Mouse (Mus musculus): ENCODE measurements around the gene Aatk. TPM values are rescaled to one million over a fixed set of nuclear protein-coding genes. Genes with fewer than 3 reads are reported as not detected.

Aatk gene
- polyA plus RNA-seq, 1 experiment from 2014 or later, result 2.0 TPM

DNA sequence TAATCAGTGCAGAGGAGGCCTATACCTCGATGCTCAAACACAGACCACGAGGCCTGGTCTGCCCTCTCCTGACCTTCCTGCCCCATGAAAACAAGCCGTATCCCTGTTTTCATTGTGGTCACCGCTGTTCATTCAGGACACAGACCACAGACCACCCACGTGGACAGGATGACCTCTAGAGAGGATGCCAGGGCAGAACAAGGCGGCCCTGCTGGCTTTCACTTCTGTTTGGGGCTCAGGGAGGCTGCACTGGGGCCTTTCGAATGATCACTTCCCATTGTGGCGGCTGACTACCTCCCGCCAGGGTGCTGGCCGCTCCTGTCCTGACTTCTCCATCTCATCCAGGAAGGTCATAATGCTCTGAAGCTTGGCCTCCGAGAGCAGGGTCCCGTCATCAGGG is 24.1 kb upstream of the Aatk start:
- no peaks in the 10 kb centered on the region for H3K27me3 ChIP-seq (ENCODE audit: insufficient read depth, low read length)
- no peak overlapping the region for H3K27ac ChIP-seq (ENCODE audit: low read length)
- ATAC-seq (ENCODE audit: low FRiP score, low TSS enrichment), result no peak
- no peaks in the 10 kb centered on the region for H3K9me3 ChIP-seq (ENCODE audit: low read length)
- no peak overlapping the region for H3K4me3 ChIP-seq (ENCODE audit: low read length)
- peaks cover 29% of the 10 kb centered on the region for H3K36me3 ChIP-seq (ENCODE audit: insufficient read depth, low read length)
- H3K4me2 ChIP-seq (replicated peaks; ENCODE audit: low read depth, low read length), result no peak overlapping the region
- H3K4me1 ChIP-seq (ENCODE audit: insufficient read depth, low read length), result no peaks in the 10 kb centered on the region
- no peak overlapping the region for H3K9ac ChIP-seq (replicated peaks; ENCODE audit: low read length)
- WGBS, result 52% methylated on average over 12 of the region's 12 CpGs

GRCm38 (mm10) chr11:120070286-120070930 is 23.4 kb upstream of the Aatk start:
- Histone ChIP-seq H3K27me3 (ENCODE audit: insufficient read depth, low read length) (no peaks in the 10 kb centered on the region), H3K4me3 (ENCODE audit: low read length) (no peak overlapping the region), H3K4me2 (replicated peaks; ENCODE audit: low read depth, low read length) (no peak overlapping the region), H3K4me1 (ENCODE audit: insufficient read depth, low read length) (no peaks in the 10 kb centered on the region), H3K27ac (ENCODE audit: low read length) (no peak overlapping the region), H3K9ac (replicated peaks; ENCODE audit: low read length) (no peak overlapping the region), H3K36me3 (ENCODE audit: insufficient read depth, low read length) (peaks cover 23% of the 10 kb centered on the region), H3K9me3 (ENCODE audit: low read length) (no peaks in the 10 kb centered on the region)
- no peak for ATAC-seq (ENCODE audit: low FRiP score, low TSS enrichment)
- 91% methylated on average over 27 of the region's 27 CpGs for WGBS

GRCm38 (mm10) chr11:120069261-120069660 is 22.3 kb upstream of the Aatk start:
- no peak overlapping the region for H3K4me2 ChIP-seq (replicated peaks; ENCODE audit: low read depth, low read length)
- no peak overlapping the region for H3K27ac ChIP-seq (ENCODE audit: low read length)
- H3K4me3 ChIP-seq (ENCODE audit: low read length), result no peak overlapping the region
- WGBS, result 31% methylated on average over 11 of the region's 11 CpGs
- no peaks in the 10 kb centered on the region for H3K9me3 ChIP-seq (ENCODE audit: low read length)
- H3K4me1 ChIP-seq (ENCODE audit: insufficient read depth, low read length), result no peaks in the 10 kb centered on the region
- ATAC-seq (ENCODE audit: low FRiP score, low TSS enrichment), result no peak
- no peak overlapping the region for H3K9ac ChIP-seq (replicated peaks; ENCODE audit: low read length)
- no peaks in the 10 kb centered on the region for H3K27me3 ChIP-seq (ENCODE audit: insufficient read depth, low read length)
- H3K36me3 ChIP-seq (ENCODE audit: insufficient read depth, low read length), result peaks cover 26% of the 10 kb centered on the region

- Histone ChIP-seq H3K4me1 (ENCODE audit: insufficient read depth, low read length) (no peaks in the 10 kb centered on the region), H3K4me3 (ENCODE audit: low read length) (no peak overlapping the region), H3K9me3 (ENCODE audit: low read length) (no peaks in the 10 kb centered on the region), H3K27me3 (ENCODE audit: insufficient read depth, low read length) (no peaks in the 10 kb centered on the region), H3K9ac (replicated peaks; ENCODE audit: low read length) (no peak overlapping the region), H3K36me3 (ENCODE audit: insufficient read depth, low read length) (peaks cover 23% of the 10 kb centered on the region), H3K27ac (ENCODE audit: low read length) (no peak overlapping the region), H3K4me2 (replicated peaks; ENCODE audit: low read depth, low read length) (no peak overlapping the region)
- no peak for ATAC-seq (ENCODE audit: low FRiP score, low TSS enrichment)
- 55% methylated on average over 17 of the region's 17 CpGs for WGBS
Measured at GRCm38 (mm10) chr11:120067834-120068233, 20.9 kb upstream of the Aatk start.

- ATAC-seq (ENCODE audit: low FRiP score, low TSS enrichment), result peak; percentile 32
- H3K4me1 ChIP-seq (ENCODE audit: insufficient read depth, low read length), result no peaks in the 10 kb centered on the region; the same call in 1 of the 2 replicates
Measured at GRCm38 (mm10) chr11:120065291-120065690, 18.3 kb upstream of the Aatk start.

GRCm38 (mm10) chr11:120064668-120065040 is 17.7 kb upstream of the Aatk start:
- H3K27ac ChIP-seq (ENCODE audit: low read length), result no peak overlapping the region
- no peak overlapping the region for H3K9ac ChIP-seq (replicated peaks; ENCODE audit: low read length)
- H3K36me3 ChIP-seq (ENCODE audit: insufficient read depth, low read length), result peaks cover 5% of the 10 kb centered on the region; the same call in 1 of the 2 replicates
- no peaks in the 10 kb centered on the region for H3K27me3 ChIP-seq (ENCODE audit: insufficient read depth, low read length)
- H3K9me3 ChIP-seq (ENCODE audit: low read length), result no peaks in the 10 kb centered on the region
- 91% methylated on average over 11 of the region's 11 CpGs for WGBS
- no peaks in the 10 kb centered on the region; the same call in 1 of the 2 replicates for H3K4me1 ChIP-seq (ENCODE audit: insufficient read depth, low read length)
- ATAC-seq (ENCODE audit: low FRiP score, low TSS enrichment), result no peak
- no peak overlapping the region for H3K4me2 ChIP-seq (replicated peaks; ENCODE audit: low read depth, low read length)
- H3K4me3 ChIP-seq (ENCODE audit: low read length), result no peak overlapping the region

More at GRCm38 (mm10) chr11:120065291-120065690, 18.3 kb upstream of the Aatk start:
- Histone ChIP-seq H3K9me3 (ENCODE audit: low read length) (no peaks in the 10 kb centered on the region), H3K36me3 (ENCODE audit: insufficient read depth, low read length) (peaks cover 7% of the 10 kb centered on the region; the same call in 1 of the 2 replicates), H3K9ac (replicated peaks; ENCODE audit: low read length) (no peak overlapping the region), H3K4me3 (ENCODE audit: low read length) (no peak overlapping the region), H3K27me3 (ENCODE audit: insufficient read depth, low read length) (no peaks in the 10 kb centered on the region), H3K27ac (ENCODE audit: low read length) (no peak overlapping the region), H3K4me2 (replicated peaks; ENCODE audit: low read depth, low read length) (no peak overlapping the region)
- WGBS, result 39% methylated on average over 10 of the region's 10 CpGs

- ATAC-seq (ENCODE audit: low FRiP score, low TSS enrichment), result no peak
Measured at GRCm38 (mm10) chr11:120064006-120064667, 17.2 kb upstream of the Aatk start.

GRCm38 (mm10) chr11:120063326-120063725 is 16.4 kb upstream of the Aatk start:
- no peaks in the 10 kb centered on the region; the same call in 1 of the 2 replicates for H3K4me1 ChIP-seq (ENCODE audit: insufficient read depth, low read length)
- WGBS, result 81% methylated on average over 5 of the region's 5 CpGs
- no peak overlapping the region for H3K9ac ChIP-seq (replicated peaks; ENCODE audit: low read length)
- H3K27me3 ChIP-seq (ENCODE audit: insufficient read depth, low read length), result no peaks in the 10 kb centered on the region
- H3K9me3 ChIP-seq (ENCODE audit: low read length), result no peaks in the 10 kb centered on the region
- H3K36me3 ChIP-seq (ENCODE audit: insufficient read depth, low read length), result peaks cover 5% of the 10 kb centered on the region; the same call in 1 of the 2 replicates
- H3K27ac ChIP-seq (ENCODE audit: low read length), result no peak overlapping the region
- no peak overlapping the region for H3K4me3 ChIP-seq (ENCODE audit: low read length)
- H3K4me2 ChIP-seq (replicated peaks; ENCODE audit: low read depth, low read length), result no peak overlapping the region
- ATAC-seq (ENCODE audit: low FRiP score, low TSS enrichment), result no peak

More at GRCm38 (mm10) chr11:120064006-120064667, 17.2 kb upstream of the Aatk start:
- Histone ChIP-seq H3K4me2 (replicated peaks; ENCODE audit: low read depth, low read length) (no peak overlapping the region), H3K36me3 (ENCODE audit: insufficient read depth, low read length) (peaks cover 5% of the 10 kb centered on the region; the same call in 1 of the 2 replicates), H3K4me3 (ENCODE audit: low read length) (no peak overlapping the region), H3K27ac (ENCODE audit: low read length) (no peak overlapping the region), H3K27me3 (ENCODE audit: insufficient read depth, low read length) (no peaks in the 10 kb centered on the region), H3K9me3 (ENCODE audit: low read length) (no peaks in the 10 kb centered on the region), H3K4me1 (ENCODE audit: insufficient read depth, low read length) (no peaks in the 10 kb centered on the region; the same call in 1 of the 2 replicates), H3K9ac (replicated peaks; ENCODE audit: low read length) (no peak overlapping the region)
- 79% methylated on average over 13 of the region's 13 CpGs for WGBS

DNA sequence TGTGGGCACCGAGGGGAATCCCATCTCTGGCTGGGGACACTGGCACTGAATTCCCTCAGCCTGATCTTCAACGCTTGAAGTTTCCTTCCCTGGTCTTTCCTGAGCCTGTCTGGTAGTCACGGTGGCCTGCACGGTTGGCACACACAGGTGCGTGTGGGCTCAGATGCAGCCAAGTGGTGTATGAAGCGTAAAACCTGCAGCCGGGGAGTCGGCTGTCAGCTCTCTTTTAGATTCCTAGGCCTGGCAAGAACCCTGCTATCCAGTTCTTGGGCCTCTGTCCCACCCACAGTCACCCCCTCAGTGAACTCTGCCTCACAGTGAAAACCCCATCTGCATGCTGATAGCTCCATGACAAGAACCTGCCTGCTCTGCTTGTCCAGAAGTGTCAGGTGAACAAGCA is 13.7 kb upstream of the Aatk start:
- Histone ChIP-seq H3K9ac (replicated peaks; ENCODE audit: low read length) (no peak overlapping the region), H3K4me1 (ENCODE audit: insufficient read depth, low read length) (no peaks in the 10 kb centered on the region; the same call in 1 of the 2 replicates), H3K9me3 (ENCODE audit: low read length) (no peaks in the 10 kb centered on the region), H3K27ac (ENCODE audit: low read length) (no peak overlapping the region), H3K4me2 (replicated peaks; ENCODE audit: low read depth, low read length) (no peak overlapping the region), H3K27me3 (ENCODE audit: insufficient read depth, low read length) (no peaks in the 10 kb centered on the region), H3K4me3 (ENCODE audit: low read length) (no peak overlapping the region), H3K36me3 (ENCODE audit: insufficient read depth, low read length) (0 out of 2 replicates have a peak, but pooled peaks cover 5% of the 10 kb centered on the region)
- 38% methylated on average over 8 of the region's 8 CpGs for WGBS
- ATAC-seq (ENCODE audit: low FRiP score, low TSS enrichment), result no peak
